Mouse (Mus musculus): ENCODE measurements around the gene Tm4sf20.

- no peak for TF ChIP-seq GABPA (IDR thresholded peaks at IDR 0.05; ENCODE audit: insufficient replicate concordance, low read depth, low read length)
- TF ChIP-seq NELFE (IDR thresholded peaks at IDR 0.05; ENCODE audit: low read depth, low read length): no peak
- no peak for TF ChIP-seq POLR2A (IDR thresholded peaks at IDR 0.05; ENCODE audit: low read depth, low read length)
- no peak for TF ChIP-seq CTCF (conservative IDR thresholded peaks at IDR 0.05 in 1 of 2, IDR thresholded peaks at IDR 0.05 in 1 of 2; ENCODE audit: low read depth in 2 of 2, low read length in 2 of 2)
- TF ChIP-seq SIN3A (IDR thresholded peaks at IDR 0.05; ENCODE audit: low read length): no peak
- no peak for TF ChIP-seq MAFK (IDR thresholded peaks at IDR 0.05; ENCODE audit: insufficient replicate concordance, low read length)
These were observed 41.8 kb downstream of the Tm4sf20 start for GRCm38 (mm10) chr1:82726482-82726881.
